Mouse (Mus musculus) heart, adult 2 months (tissue): ENCODE results near the gene Sema4g. TPM values are rescaled to one million over a fixed set of nuclear protein-coding genes. Genes with fewer than 3 reads are reported as not detected.

Experiments used
- DNase-seq, 2 experiments: peaks; one replicate each; pipeline ENCODE4 v3.0.0; 2021
- H3K27ac ChIP-seq: fragments of 200-600 bp; 2 replicates; pipeline ENCODE4 v1.8.1; 2022
- H3K27me3 ChIP-seq: fragments of 200-500 bp; 2 replicates; pipeline ENCODE4 v1.6.1; 2012; ENCODE audit warnings: mild to moderate bottlenecking, low read length, inconsistent platforms, mixed read lengths; ENCODE audit not compliant: control insufficient read depth, insufficient read depth
- H3K36me3 ChIP-seq: fragments of 200-500 bp; 2 replicates; pipeline ENCODE4 v1.6.1; 2012; ENCODE audit warnings: low read length, inconsistent platforms; ENCODE audit not compliant: control insufficient read depth, insufficient read depth
- H3K4me1 ChIP-seq: fragments of 200-500 bp; 2 replicates; pipeline ENCODE4 v1.6.1; 2011; ENCODE audit warnings: low read length; ENCODE audit not compliant: control insufficient read depth, insufficient read depth
- H3K4me3 ChIP-seq: fragments of 200-600 bp; 2 replicates; pipeline ENCODE4 v1.8.1; 2022
- H3K79me2 ChIP-seq: fragments of 200-500 bp; replicated peaks from 2 replicates; pipeline ENCODE4 v1.6.1; 2012; ENCODE audit warnings: mild to moderate bottlenecking, inconsistent platforms, low read length, moderate library complexity, mixed read lengths; ENCODE audit not compliant: control insufficient read depth, insufficient read depth
- H3K9ac ChIP-seq: fragments of 200-500 bp; 2 replicates; pipeline ENCODE4 v1.6.1; 2012; ENCODE audit warnings: low read depth, mild to moderate bottlenecking, control low read depth, inconsistent platforms, low read length, mixed read lengths
- CTCF ChIP-seq: fragments of 200-600 bp; IDR thresholded peaks from 2 replicates; pipeline ENCODE4 v1.8.1; 2022; ENCODE audit warnings: antibody characterized with exemption, mild to moderate bottlenecking, moderate library complexity
- EP300 ChIP-seq: fragments of 200-500 bp; IDR thresholded peaks from 2 replicates; pipeline ENCODE4 v1.6.1; 2011; ENCODE audit warnings: low read depth, low read length, control low read depth; ENCODE audit not compliant: insufficient read depth
- POLR2A ChIP-seq: fragments of 200-500 bp; IDR thresholded peaks from 2 replicates; pipeline ENCODE4 v1.6.1; 2011; ENCODE audit warnings: mild to moderate bottlenecking, low read depth, low read length, control low read depth; ENCODE audit not compliant: insufficient read depth
- WGBS: fragments of 180-500 bp; shearing (Covaris S2); methylation state at CpG from one replicate; pipeline ENCODE4 v1.1.7; 2018; 5-methylcytosine and 5-hydroxymethylcytosine counted together
- intact Hi-C: fragments of 180-260 bp; cut with DNase I; formaldehyde crosslinking; loops from one replicate; pipeline ENCODE4 v1.15.1; 2025
- polyA plus RNA-seq: library from polyadenylated mRNA; depleted of rRNA; stranded (reverse); fragments of >200 nt; gene quantifications from 2 replicates; pipeline ENCODE4 v1.2.3, GENCODE M21; 2012
- total RNA-seq, 2 experiments: library from RNA; stranded (reverse); gene quantifications; 2 replicates each; pipeline ENCODE4 v1.2.3; 2021

The Sema4g gene
- total and polyA plus RNA-seq, 3 experiments: 0.32 to 0.94 (median 0.37) TPM

DNA sequence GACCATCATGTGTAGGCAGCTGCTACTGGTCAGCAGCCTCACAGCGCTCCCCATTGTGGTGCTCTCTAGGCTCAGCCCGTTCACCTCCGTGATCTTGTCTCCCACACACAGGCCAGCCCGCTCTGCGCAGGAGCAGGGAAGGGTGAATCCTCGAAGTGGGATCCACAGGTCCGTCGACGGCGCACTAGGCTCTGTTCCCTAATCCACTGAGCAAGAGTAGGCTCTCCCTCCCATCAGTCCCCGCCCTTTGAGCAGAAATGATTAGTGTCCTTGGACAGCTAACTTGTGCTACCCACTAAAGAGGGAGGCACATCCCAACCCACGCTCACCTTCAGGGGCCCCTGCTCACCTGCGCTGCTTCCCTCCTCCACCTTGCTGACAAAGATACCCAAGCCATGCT is 51.3 kb downstream of the Sema4g start:
- intact Hi-C loops: no loop called here
- H3K27me3 ChIP-seq: peaks cover 2% of the 10 kb centered on the region; the same call in 1 of the 2 replicates
- H3K36me3 ChIP-seq: no peaks in the 10 kb centered on the region
- H3K4me1 ChIP-seq: no peaks in the 10 kb centered on the region
- H3K27ac ChIP-seq: no peak overlapping the region
- WGBS: 39% methylated on average over 13 of the region's 13 CpGs
- TF ChIP-seq EP300 (no peak), CTCF (no peak), POLR2A (no peak)
- no peak overlapping the region for H3K4me3 ChIP-seq
- no peak for DNase-seq
- no peak overlapping the region for H3K9ac ChIP-seq
- H3K79me2 ChIP-seq: no peaks in the 10 kb centered on the region

DNA sequence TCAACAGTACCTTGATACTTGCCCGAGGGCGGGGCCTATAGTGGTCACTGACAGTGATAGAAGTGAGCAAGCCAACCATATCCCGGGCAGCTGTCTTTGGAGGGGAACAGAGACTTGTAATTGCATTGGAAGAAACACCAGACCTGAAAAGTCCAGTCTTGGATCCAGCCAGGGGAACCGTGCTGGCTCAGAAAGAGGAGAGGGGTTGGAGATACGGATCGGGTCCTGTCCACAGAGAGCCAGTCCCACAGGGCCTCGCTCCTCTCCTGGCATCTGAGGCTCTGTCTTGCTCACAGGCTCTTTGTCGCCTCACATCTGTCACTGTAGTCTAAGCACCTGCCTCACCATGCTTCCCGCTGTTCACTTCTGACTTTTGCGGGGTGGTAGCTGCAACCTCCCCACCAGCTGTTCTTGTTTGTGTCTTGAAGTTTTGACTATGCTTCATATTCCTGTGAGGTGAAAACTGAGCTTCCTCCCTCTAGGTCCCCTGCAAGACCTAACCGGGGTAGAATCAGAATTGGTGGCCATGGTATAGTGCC is 55.6 kb downstream of the Sema4g start:
- H3K4me3 ChIP-seq: no peak overlapping the region
- intact Hi-C loops: no loop called here
- peaks cover 2% of the 10 kb centered on the region; the same call in 1 of the 2 replicates for H3K4me1 ChIP-seq
- no peaks in the 10 kb centered on the region for H3K36me3 ChIP-seq
- no peak for TF ChIP-seq POLR2A
- TF ChIP-seq CTCF: no peak
- no peak for TF ChIP-seq EP300
- H3K9ac ChIP-seq: no peak overlapping the region
- no peaks in the 10 kb centered on the region for H3K79me2 ChIP-seq
- H3K27ac ChIP-seq: no peak overlapping the region
- H3K27me3 ChIP-seq: peaks cover 2% of the 10 kb centered on the region; the same call in 1 of the 2 replicates
- 68% methylated on average over 11 of the region's 11 CpGs for WGBS
- DNase-seq: no peak

GRCm38 (mm10) chr19:45045236-45045635 is 56.3 kb downstream of the Sema4g start:
- peaks cover 2% of the 10 kb centered on the region; the same call in 1 of the 2 replicates for H3K4me1 ChIP-seq
- no peak overlapping the region for H3K9ac ChIP-seq
- H3K79me2 ChIP-seq: no peaks in the 10 kb centered on the region
- TF ChIP-seq CTCF (no peak), POLR2A (no peak), EP300 (no peak)
- intact Hi-C loops: no loop called here
- no peak for DNase-seq
- no peaks in the 10 kb centered on the region; the same call in 1 of the 2 replicates for H3K27me3 ChIP-seq
- no peak overlapping the region for H3K27ac ChIP-seq
- H3K36me3 ChIP-seq: no peaks in the 10 kb centered on the region
- H3K4me3 ChIP-seq: no peak overlapping the region
- 54% methylated on average over 15 of the region's 15 CpGs for WGBS

DNA sequence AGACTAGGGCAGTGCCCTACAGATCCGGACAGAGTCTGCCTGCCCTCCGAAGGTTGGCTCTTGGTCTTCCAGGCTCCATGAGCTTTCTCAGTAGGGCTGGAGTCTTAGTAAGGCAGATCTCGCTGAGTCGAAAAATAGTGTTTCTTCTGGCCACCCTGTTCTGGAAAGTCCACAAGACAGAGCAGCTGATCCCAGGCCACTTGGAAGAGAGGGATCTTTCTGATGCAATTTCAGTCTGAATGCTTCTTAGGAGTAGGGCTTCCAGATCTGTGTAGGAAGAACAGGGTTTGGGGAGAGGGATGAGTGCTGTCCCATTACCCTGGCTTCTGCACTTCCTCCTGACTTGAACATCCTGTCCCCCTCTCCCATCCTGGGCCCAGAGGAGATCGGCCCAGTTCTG is 56.8 kb downstream of the Sema4g start, which contains the start of gene Pdzd7:
Pdzd7 (minus strand) TSS at position 67 of the 400 bp plus-strand sequence.
- no peaks in the 10 kb centered on the region for H3K27me3 ChIP-seq
- TF ChIP-seq EP300: no peak
- no peak for TF ChIP-seq CTCF
- no peaks in the 10 kb centered on the region for H3K36me3 ChIP-seq
- peak within 1 kb of the TSS; percentile 66 for H3K9ac ChIP-seq
- peak within 1 kb of the TSS; percentile 52 for H3K4me3 ChIP-seq
- intact Hi-C loops: no loop called here
- WGBS: 69% methylated on average over 5 of the region's 5 CpGs
- H3K4me1 ChIP-seq: peaks cover 2% of the 10 kb centered on the region; the same call in 1 of the 2 replicates
- no peak for DNase-seq
- peak within 1 kb of the TSS; percentile 95 for H3K27ac ChIP-seq
- no peaks in the 10 kb centered on the region for H3K79me2 ChIP-seq

GRCm38 (mm10) chr19:45046523-45047321 is 57.8 kb downstream of the Sema4g start:
- 1% methylated on average over 34 of the region's 34 CpGs for WGBS
- Histone ChIP-seq H3K9ac (peak overlapping the region; percentile 66), H3K36me3 (no peaks in the 10 kb centered on the region), H3K4me3 (peak overlapping the region; percentile 52), H3K27me3 (no peaks in the 10 kb centered on the region), H3K79me2 (no peaks in the 10 kb centered on the region), H3K4me1 (peaks cover 2% of the 10 kb centered on the region; the same call in 1 of the 2 replicates), H3K27ac (peak overlapping the region; percentile 95)
- DNase-seq: peak; percentile 83 to 88
- 0 out of 2 replicates have a peak, but pooled peaks have one; percentile 20 for TF ChIP-seq EP300
- TF ChIP-seq CTCF: peak; percentile 23
- TF ChIP-seq POLR2A: no peak
- intact Hi-C loops: no loop called here

GRCm38 (mm10) chr19:45047417-45047934 is 58.6 kb downstream of the Sema4g start, which contains the start of gene Sfxn3:
Gene Sfxn3, plus strand, starts transcription at chr19:45047503.
- intact Hi-C loops: no loop called here
- no peaks in the 10 kb centered on the region for H3K27me3 ChIP-seq
- DNase-seq: peak; percentile 95
- peak within 1 kb of the TSS; percentile 66 for H3K9ac ChIP-seq
- H3K36me3 ChIP-seq: no peaks in the 10 kb centered on the region
- WGBS: under 1% methylated on average over 26 of the region's 26 CpGs
- no peaks in the 10 kb centered on the region for H3K79me2 ChIP-seq
- H3K27ac ChIP-seq: peak within 1 kb of the TSS; percentile 95
- H3K4me1 ChIP-seq: peaks cover 2% of the 10 kb centered on the region; the same call in 1 of the 2 replicates
- peak; percentile 93 for TF ChIP-seq CTCF
- TF ChIP-seq POLR2A: peak; percentile 82
- TF ChIP-seq EP300: no peak
- peak within 1 kb of the TSS; percentile 52 for H3K4me3 ChIP-seq
